Mouse (Mus musculus): ENCODE data around the gene Grin2b.

Grin2b gene

DNA sequence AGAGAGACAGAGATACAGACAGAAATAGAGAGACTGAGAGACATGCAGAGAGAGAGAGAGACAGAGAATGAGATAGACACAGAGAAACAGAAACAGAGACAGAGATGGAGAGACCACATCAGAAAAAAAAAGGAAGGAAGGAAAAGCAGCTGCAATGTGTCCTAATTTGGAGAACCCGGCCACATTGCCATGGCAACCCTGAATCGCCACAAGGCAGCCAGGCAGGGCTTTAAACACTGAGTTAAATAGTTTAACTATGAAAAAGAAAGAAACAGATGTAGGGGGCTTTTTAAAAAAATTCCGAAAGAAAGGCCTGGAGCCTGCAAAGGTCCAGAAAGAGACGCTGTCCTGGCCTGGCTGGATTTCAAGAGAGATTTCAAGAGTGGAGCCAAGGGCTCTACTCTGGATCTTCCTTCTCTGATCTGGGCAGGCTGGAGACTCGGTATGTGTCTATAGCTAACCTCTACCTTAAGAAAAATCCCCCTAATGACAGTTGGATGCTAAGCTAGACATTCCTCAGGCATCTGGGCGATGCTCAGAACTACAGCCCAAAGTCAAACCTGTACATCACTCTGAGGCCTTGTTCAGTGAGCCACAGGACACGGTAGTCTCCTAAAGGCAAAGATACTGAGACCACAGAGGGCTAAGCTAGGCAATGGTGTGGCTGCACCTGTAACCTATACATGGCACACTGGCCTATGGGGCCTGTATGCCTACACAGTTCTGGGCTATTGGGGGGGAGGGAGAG, 162.8 kb downstream of the Grin2b start:
- DNase-seq (ENCODE audit: low spot score in 2 of 2): peak in 1 of 2 experiments; percentile 64

DNA sequence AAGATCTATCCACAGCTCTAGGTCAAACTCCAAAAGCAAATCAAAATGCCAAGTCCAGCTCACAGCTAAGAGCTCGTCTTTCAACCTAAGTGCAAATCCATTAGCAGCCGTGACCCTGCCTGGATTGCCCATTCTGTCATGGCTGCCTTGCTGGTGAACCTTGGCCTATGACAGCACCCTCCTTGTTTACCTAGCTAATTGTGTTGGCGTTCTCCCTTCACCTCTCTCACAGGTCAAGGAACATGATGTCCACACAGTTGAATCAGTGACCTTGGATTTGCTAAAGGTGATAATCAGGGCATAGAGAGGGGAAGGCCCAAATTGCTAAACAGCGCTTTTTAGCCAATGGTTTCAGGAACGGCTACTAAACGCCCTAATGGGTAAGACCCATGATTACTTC, 165.2 kb downstream of the Grin2b start:
- DNase-seq (ENCODE audit: low spot score in 2 of 2): no peak

DNA sequence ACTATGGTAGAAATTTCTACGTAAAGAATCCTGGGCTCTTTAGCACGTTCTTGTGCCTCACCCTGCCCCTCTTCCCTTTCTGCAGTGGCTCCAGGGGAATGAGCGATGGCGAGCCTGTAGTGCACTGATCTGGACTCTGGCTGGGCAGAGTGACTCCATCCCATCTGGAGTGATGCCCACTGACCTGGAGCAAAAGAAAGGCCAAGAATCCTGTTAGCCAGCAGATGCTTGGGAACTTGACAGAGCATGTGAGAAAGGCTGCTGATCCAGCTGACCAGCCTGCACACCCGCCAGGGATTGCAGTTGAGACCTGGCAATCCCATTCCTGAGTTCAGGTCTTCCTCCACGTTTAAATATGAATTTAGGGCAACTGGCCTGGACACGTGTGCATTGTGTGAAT, 178.6 kb downstream of the Grin2b start:
- no peak for DNase-seq (ENCODE audit: low spot score in 2 of 2)

DNA sequence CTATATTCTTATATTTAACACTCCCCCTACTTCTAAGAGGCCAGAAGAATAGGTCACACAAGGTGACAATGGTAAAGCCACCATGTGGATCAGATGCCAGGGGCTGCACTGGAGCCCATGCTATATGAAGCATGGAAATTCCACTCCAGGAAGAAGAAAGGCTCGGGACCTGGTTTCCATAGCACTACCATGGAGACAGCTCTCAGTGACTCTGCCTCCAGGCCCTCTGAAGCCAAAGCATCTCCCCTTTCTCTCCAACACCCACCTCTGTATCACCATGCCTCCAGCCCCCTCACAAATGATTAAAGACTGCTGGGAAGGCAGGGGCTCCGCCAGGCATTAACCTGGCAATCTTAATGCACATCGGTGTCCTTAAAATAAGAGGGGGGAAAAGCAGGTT, 179.4 kb downstream of the Grin2b start:
- DNase-seq (ENCODE audit: low spot score in 2 of 2): no peak

DNA sequence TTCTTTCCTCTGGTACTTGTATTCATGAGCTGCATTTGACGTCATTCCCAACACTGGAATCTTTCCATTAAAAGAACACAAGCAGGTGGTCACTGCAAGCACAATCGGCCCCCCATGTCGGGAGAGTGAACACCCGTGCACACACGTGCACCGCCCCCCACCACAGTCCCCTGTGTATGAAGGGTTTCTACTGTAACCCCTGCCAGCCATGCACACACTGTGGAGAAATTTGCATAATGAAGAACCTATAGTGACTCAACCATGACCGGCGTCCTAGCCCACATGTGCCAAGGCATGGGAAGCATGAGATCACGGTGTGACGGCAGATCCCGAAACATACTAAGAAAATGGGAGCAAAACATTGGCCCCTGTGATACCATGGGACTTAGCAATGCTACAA, 179.9 kb downstream of the Grin2b start:
- DNase-seq (ENCODE audit: low spot score in 2 of 2): no peak

DNA sequence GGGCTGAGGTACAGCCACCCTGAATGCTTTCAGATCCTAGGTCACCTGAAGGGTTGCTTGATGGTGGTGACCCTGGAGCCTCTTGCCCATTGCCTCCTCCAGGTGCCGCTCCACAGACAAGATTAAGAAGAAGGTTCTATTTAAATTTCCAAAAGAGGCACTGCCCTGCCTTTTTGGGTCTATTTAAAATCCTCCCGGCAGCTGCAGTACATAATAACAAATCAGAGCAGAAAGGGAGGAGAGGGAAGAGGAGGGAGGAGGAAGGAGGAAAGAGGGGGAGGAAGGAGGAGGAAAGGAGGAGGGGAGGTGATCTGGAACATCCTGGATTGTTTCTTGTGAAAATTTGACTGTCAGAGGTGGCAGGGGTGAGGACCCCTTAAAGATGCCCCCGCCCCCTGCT, 197.2 kb downstream of the Grin2b start:
- no peak for DNase-seq (ENCODE audit: low spot score in 2 of 2)

DNA sequence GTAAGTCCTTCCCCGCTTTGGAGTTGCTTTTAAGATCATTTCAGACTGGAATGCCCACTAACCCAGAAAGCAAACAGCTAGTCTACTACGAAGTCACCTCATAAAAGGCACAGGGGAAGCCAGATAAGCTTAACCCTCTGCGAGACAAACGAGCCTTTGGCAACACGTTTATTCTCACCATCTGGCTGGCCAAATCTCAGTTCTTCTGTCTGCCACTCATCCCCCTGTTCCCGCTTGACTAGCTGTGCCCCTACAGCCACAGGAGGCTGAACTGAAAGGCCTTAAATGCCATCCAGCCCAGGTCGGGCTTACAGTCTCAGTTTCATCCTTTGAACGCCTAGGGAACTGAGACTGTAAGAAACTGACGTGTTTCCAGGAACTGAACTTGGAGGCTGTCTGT, 200.8 kb downstream of the Grin2b start:
- no peak for DNase-seq (ENCODE audit: low spot score in 2 of 2)

DNA sequence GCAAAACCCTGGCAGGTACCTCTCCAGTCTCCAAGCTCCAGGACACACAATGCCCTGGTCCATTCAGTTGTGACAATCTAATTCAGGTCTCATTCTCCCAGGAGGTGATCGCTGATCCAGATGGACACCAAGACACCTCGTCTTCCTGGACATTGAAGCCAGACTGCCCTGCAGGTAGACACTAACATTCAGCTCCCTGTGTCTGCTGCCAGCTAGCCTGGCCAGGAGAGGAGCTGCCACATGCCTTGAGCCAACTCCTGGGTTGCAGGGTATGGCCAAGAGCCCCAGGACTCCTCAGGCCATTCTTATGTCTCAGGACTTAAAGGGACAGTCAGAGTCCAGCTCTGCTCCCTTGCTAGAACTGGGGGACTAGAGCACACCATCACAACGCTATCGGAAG, 201.8 kb downstream of the Grin2b start:
- DNase-seq (ENCODE audit: low spot score in 2 of 2): no peak

DNA sequence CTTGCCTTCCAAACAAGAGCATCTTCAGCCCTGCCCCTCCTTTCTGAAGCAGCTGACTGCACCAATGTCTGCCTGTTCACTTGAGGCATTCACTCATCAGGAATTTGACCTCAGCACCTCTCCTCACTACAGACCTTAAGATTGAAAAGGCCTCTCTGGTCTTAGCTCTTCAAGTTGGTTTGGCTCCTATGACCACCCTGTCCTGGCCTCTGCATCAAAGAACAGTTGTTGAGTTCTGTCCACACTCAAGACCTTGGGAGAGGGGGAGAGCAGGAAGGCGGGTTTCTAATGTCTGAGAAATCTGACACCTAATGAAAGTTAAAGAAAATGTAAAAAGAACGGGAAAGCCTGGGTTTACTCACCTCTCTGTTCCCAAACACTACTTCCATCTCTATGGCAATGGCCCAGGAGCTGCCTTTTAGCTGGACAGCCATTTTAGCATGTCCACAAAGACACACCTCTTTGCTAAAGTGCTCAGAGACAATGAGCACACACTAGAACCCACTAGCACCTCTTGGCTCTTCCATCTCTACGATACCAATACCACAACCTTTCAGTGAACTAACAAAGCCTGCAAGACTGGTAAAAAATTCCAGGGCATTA, 202.5 kb downstream of the Grin2b start:
- DNase-seq (ENCODE audit: low spot score in 2 of 2): no peak

DNA sequence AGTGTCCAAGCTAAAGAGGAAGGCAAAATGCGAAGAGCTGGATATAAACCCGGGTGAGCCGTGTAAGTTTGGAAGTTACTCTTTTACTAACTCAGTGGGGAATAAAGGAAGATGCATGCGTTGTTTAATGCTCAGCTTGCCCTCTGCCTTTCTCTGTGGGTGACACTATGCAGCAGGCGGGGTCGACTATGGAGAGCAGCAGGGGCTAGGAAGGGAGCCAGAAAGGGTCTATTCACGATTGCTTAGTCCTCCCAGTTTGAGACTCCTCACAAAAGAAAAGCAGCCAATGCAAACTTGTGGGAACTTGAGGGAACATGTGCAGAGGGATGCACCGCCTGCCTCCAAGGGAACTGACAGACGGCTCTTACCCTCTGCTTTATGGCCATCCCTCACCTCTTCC, 211.5 kb downstream of the Grin2b start:
- DNase-seq (ENCODE audit: low spot score in 2 of 2): no peak

DNA sequence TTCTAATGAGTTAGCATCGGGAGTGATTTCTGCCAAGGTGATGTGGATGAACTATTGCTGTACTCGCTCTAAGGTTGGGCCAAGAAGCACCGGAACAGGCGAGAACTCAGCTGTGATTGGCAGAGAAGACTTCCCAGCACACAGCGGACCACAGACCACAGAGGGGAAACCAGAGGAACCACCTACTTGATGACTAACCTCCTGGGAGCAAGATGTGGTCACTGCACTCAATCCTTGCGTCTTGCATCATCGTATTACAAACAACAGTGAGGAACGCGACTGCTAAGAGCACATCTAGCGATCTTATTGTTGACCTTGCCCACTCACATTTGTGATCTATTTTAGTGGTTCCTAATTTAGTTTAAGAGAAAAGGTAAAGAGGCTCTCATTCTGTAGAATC, 213.7 kb downstream of the Grin2b start:
- DNase-seq (ENCODE audit: low spot score in 2 of 2): no peak

DNA sequence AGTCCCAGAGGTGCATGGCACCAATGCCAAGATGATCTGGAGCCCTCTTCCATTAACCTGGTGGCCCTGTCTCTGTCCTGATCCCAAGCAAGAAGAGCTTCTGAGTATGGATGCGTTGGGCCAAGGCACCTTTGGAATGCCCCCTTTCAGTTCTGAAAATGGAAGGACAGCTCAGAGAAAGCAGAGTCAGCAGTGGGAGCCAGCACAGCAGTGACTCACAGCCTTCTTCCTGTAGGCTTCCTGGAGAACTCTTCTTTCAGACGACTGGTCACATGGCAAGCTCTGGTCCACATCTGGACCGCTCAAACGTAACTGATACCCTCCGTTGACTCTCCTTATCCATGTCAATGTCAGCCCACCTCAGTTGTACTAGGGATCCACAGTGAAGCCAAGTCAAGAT, 221.6 kb downstream of the Grin2b start:
- no peak for DNase-seq (ENCODE audit: low spot score in 2 of 2)

DNA sequence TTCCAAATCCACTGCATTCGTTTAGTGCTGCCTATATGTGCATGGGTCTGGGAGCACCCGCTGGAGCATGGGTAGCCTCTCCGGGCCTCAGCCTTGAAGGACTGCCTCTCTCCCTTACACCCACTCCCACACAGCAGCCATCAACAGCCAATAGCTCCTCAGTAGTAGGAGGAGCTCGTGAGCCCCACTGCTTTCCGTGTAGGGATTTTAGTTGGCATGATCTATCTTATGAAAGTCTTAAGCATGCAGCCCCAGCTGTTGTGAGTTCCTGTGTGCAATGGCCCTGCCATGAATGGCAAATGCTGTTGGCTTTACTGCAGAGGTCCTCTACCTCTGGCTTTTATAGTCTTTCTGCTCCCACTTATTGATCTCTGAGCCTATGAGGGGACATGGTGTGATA, 227.8 kb downstream of the Grin2b start:
- DNase-seq (ENCODE audit: low spot score in 2 of 2): no peak

DNA sequence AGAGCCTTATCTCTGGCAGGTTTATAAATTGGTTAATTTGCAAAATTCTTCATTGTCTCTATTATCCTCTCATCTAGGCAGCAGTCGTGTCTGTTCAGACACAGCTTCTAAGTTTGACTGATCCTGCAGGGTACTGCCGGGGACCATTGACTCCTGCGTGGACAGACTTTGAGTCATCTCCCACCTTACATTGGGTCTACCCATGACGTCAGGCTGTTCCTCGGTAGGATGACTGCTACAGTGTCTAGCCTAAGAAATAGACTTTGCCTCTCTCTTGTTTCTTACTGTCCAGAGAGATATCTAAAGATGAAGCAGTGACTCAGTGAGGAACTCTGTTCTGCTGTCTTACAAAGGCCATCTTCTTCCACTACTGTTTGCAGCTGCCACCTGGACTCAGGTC, 229.0 kb downstream of the Grin2b start:
- no peak for DNase-seq (ENCODE audit: low spot score in 2 of 2)

DNA sequence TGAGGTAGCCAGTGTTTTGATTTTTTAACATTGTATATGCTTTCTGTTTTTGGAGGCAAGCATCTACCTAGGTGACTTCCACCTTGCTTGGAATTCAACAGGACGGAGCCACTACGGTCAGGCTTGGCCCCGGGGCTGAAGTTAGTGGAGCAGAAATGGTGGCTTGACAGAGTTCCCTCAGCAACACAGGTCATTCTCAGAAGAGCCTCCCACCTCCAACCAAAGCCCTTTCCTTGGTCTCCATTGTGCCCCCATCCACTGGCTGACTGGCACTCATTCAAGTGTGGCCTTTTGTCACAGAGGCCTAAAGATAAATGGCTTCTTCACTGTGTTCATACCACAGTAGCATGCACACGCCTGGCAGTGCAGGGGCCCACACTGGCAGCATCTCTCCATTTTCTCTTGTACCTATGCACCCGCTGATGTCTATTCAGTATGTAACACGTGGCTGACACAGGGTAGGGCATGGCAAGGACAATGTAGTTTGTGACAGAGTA, 230.1 kb downstream of the Grin2b start:
- DNase-seq (ENCODE audit: low spot score in 2 of 2): no peak

DNA sequence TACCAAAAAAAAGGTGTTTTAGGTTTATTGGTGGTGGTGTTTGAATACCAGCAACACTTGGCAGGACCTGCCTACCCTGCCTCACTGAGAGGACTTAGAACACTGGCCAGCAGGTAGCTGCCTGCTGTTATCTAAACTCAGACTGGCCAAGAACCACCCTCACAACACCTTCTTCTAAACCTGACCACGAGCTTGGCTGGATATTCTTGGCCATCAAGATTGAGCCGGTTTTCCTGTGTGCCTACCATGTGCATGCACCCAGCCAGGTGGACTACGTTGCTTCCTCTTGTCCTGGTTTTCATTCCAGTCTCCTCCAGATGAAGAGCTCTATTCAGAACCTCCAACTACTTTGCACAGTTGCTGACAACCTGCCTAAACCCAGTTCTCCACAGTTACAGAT, 240.4 kb downstream of the Grin2b start:
- peak in 1 of 2 experiments; percentile 50 for DNase-seq (ENCODE audit: low spot score in 2 of 2)

DNA sequence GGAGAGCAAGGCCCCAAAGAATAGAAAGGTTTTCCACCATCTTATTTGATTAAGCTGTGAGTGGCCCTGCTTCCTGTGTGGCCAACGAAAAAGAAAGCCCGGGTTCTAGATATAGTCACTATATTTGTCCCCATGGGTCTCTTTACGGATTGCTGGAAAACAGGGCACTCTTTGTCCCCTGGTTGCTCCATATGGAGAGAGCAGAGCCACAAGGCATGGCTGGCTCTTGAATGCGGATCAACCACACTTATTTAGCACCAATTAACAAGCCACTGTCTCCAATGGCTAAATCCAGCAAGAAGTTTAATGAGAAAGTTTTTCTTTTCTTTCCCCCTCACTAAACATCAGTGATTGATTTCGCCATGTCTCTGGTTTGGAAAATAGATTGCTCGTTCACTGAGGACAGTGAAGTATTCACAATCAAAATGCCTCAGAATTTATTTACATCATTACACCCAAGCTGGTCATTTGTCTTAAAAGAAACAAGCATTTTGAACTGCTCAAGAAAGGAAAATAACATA, 240.9 kb downstream of the Grin2b start:
- no peak for DNase-seq (ENCODE audit: low spot score in 2 of 2)

DNA sequence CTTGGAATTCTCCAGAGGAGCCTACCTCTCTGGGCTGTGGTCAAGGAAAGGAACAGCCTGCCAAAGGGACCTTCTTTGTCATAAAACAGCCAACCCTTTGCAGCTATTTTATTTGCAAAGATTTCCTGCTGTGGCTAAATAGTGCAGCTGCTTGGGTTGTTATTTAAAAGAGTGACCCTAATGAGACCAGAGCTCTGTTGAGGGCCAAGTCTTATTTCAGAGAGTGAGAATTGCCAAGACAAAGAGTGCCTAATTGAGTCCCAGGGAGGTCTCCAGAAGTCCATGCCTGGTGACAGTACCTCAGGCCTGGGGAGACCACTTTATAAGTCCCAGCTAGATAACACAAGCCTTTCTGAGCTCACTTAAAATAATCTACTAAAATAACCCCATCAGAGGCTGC, 255.6 kb downstream of the Grin2b start:
- no peak for DNase-seq (ENCODE audit: low spot score in 2 of 2)

DNA sequence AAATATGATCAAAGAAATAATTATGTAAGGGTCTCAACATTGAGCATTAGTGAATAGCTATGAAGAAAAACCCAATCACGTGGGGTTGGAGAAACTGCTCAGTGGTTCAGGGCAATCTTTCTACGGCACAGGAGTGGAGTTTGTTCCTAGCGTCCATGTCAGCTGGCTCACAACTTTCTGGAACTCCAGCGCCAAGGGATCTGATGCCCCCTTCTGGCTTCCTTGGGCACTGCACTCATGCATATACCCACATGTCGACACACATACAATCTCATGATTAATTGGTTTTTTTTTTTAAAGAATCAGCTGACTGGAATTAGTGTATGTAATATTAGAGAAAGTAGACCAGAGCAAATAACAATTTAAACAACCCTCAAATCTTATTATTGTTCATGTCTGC, 258.7 kb downstream of the Grin2b start:
- no peak for DNase-seq (ENCODE audit: low spot score in 2 of 2)

DNA sequence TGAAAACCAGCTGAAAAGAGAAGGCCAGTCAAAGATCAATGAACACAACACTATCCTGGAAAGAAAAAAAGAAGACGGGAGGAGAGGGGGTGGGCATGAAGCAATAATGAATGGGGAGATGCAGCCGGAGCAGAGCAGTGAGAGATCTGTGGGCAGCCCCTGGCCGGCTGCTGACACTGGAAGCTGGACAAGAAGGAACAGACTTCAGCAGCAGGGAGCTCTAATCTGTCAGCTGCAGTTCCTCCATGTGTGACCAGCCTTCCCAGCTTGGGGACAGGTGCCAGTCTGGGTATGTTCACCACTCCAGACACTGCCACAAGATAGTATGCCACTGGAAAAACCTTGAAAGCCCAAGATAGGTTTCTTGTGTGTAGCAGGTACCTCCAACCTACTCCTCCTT, 261.2 kb downstream of the Grin2b start:
- no peak for DNase-seq (ENCODE audit: low spot score in 2 of 2)

DNA sequence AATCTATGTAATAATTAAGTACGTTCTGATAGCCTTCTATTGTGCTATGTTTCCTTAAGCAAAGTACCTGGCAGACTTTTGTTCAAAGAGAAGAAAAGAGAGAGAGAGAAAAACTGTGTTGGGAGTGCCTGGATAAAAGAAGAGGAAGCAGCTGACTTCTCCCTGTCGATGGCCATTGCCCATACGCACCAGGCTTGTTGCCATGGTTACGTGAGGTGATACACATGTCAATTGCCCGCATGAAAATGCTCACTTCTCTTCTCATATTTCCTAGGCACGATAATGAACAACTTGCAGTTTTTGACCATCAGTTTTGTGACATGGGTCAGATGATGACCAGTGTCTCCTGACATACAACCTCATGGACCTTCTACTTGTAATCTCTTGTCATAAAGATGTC, 262.2 kb downstream of the Grin2b start:
- no peak for DNase-seq (ENCODE audit: low spot score in 2 of 2)

DNA sequence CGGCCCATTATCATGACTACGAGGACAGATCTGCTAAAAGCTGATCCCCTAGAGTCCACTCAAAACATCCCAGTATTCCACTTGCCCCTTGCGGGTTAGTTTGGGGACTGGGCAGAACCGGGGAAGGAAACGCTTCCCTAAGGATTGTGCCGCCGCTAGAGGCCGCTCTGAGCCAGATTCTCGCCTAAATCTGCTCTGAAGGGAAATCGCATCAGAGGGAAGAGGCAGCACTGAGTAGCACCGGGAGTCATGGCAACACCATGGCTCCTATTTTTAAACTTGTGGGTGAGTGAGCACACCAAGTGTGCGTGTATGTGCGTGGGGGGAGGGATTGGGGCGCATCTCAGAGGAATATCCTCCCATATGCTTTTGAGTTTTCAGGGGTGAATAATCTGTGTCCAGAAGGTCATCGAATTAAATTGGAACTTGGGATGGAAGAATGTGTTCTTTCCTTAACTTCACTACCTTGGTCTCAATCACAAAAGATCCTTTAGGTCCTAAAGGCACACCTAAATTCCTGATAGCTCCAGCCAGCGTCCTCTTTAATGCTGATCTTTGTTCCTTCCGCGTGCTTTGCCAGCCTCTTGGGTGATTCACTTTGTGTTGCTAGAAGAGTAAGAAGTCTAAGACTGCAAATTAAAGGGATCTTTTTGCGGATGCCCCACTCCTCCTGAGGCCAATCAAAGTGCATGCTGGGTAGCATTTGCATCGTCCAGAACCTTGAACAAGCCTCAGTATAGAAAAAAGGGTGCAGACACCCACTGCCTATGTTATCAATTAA, 265.6 kb downstream of the Grin2b start:
- DNase-seq (ENCODE audit: low spot score in 2 of 2): peak; percentile 83 to 93

DNA sequence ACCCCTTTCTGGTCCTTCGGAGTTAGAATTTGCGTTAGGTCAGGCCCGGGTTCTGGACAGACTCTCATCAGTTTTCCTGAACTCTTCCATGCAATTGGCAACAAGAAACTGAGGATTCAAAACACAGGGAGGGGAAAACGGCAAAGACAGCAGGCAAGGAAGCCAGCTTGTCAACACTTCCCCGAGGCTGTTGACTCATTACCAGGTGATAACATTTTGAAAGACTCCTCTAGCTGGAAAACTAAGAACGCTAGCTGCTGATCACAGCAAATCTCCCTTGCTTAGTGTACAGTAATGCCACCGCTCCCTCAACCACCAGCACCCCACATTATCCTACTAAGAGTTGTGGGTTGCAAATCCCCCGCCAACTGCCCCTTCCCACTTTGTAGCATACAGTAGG, 266.2 kb downstream of the Grin2b start:
- DNase-seq (ENCODE audit: low spot score in 2 of 2): no peak

All from left cerebral cortex, adult 9 months (tissue).